Mouse (Mus musculus): ENCODE measurements around the gene Atp5g2.
A peak's percentile ranks its signal among the peaks of the same experiment; 100 is the strongest.

The Atp5g2 gene

DNA sequence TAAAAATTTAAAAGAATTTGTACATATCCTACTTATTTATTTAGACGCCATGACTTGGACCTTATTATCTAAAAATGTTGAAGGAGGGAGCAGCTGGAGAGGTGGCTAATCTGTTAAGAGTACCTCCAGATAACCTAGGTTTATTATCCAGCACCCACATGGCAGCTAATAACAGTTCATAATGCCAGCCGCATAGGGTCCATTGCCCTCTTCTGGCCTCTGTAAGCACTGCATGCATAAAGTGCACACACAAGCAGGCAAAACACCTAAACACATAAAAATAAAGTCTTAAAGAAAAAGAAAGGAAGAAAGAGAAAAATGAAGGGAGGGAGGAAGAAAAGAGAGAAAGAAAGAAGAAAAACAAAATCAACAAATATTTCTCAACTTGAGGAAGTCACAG, 4.2 kb upstream of the Atp5g2 start:
- no peak for TF ChIP-seq GATA4 (IDR thresholded peaks at IDR 0.05; ENCODE audit: insufficient replicate concordance, low read length)

DNA sequence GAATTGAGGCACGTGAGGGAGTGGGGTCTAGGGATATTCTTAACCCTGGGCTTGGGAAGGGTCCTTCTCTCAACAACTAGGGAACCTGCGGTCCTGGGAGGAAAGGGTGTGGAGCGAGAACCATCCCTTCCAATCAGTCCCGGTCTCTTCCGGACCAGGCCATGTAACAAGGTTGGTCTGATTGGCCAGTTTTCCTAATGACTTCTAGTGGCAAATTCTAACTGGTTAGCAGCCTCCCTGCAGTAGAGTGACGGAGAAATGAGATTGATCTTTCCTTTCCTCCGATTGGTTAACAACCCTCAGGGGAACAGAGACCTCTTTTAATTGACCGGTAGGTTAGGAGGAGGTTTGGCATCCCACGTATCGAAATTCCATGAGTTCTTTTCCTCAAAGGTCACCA, 1.4 kb upstream of the Atp5g2 start:
- TF ChIP-seq GATA4 (IDR thresholded peaks at IDR 0.05; ENCODE audit: insufficient replicate concordance, low read length) = peak; percentile 27; the same call in 1 of the 2 replicates

DNA sequence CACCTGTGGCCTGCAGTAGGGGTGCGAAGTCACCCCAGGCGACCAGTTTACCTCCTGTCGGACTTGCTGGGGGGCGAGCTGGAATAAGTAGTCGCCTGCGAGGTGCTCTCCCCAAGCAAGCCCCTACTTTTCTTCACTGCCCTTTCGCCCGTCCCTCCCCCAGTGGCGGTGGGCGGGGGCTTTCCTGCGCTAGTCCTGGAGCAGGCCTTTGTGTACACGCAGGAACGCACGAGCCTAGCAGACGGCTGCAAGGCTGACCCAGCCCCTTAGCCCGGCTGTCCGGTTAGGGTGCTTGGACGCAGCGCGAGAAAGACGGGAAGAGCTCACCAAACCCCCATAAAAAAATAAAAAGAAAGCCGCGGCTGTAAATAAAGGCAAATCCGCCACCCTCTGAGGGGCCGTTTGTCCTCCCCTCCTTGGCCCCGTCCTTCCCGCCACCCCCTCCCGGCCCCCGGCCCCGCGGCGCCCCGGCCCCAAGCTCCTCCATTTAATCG, 384 bp downstream of the Atp5g2 start:
- TF ChIP-seq GATA4 (IDR thresholded peaks at IDR 0.05; ENCODE audit: insufficient replicate concordance, low read length) = no peak

GRCm38 (mm10) chr15:102670767-102671575, 1.2 kb downstream of the Atp5g2 start:
- TF ChIP-seq GATA4 (IDR thresholded peaks at IDR 0.05; ENCODE audit: insufficient replicate concordance, low read length) = no peak

- no peak for TF ChIP-seq GATA4 (IDR thresholded peaks at IDR 0.05; ENCODE audit: insufficient replicate concordance, low read length)
Measured at GRCm38 (mm10) chr15:102670281-102670680, 1.9 kb downstream of the Atp5g2 start.

DNA sequence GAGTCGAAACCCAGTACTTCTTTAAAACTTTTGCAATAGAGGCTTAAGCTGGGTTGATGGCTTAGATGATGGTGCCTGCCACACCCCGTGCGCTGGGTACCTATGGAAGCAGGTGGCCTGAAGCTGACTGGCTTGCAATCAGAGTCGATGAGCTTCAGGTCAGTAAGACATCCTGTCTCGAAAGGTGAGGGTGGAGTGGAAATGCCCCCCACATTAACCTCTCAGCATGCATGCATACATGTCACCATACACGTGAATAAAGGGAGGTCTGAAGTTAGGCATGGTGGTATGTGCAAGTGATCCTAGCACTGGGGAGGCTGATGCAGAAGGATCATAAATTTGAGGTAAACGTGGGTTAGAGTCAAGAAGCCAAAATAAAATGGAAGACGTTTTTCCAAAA, 2.6 kb downstream of the Atp5g2 start:
- no peak for TF ChIP-seq GATA4 (IDR thresholded peaks at IDR 0.05; ENCODE audit: insufficient replicate concordance, low read length)

GRCm38 (mm10) chr15:102665494-102665893, 6.7 kb downstream of the Atp5g2 start:
- no peak for TF ChIP-seq GATA4 (IDR thresholded peaks at IDR 0.05; ENCODE audit: insufficient replicate concordance, low read length)

GRCm38 (mm10) chr15:102663825-102664224, 8.3 kb downstream of the Atp5g2 start:
- no peak for TF ChIP-seq GATA4 (IDR thresholded peaks at IDR 0.05; ENCODE audit: insufficient replicate concordance, low read length)

DNA sequence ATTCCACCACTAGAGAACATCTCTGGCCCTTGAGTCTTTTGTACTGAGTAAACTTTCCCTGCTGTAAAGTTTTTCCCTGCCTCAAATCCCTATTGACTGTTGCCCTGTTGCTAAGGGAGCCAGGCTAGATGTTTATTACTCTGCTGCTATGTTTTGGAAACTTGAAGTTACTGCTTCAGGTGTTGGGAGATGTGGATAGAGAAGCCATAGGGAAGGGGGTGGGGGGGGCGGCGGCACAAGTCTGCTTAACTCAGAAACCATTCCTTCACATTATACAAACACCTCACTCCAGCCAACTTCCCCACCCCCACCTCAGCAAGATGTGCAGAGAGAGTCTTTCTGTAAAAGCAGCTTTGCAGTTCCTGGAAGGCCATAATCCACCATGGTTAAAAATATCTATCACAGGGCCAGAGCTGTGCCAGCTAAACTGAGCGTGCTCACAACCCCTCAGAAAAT, 14.2 kb downstream of the Atp5g2 start:
- TF ChIP-seq GATA4 (IDR thresholded peaks at IDR 0.05; ENCODE audit: insufficient replicate concordance, low read length) = no peak

GRCm38 (mm10) chr15:102656658-102657057, 15.5 kb downstream of the Atp5g2 start:
- TF ChIP-seq GATA4 (IDR thresholded peaks at IDR 0.05; ENCODE audit: insufficient replicate concordance, low read length) = no peak

GRCm38 (mm10) chr15:102651107-102651506, 21.0 kb downstream of the Atp5g2 start:
- no peak for TF ChIP-seq GATA4 (IDR thresholded peaks at IDR 0.05; ENCODE audit: insufficient replicate concordance, low read length)

DNA sequence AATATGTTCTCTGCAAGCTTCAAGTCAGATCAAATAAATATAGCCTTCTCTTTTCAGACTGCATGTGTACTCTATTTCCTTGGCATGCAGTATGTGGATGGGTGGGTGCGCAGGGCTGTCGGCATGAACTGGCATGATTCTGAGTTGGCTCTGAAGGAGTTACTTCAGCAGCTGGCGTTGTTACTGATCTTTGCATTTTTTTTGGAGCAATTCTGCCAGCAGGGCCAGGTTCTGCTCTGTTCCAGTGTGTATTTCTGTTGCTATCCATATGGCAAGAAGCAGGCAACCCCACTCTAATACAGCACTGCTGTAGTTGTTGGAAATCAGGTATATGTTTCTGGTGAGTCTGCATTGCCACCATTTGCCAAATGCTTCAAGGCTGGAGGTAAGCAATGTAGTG, 36.3 kb downstream of the Atp5g2 start:
- TF ChIP-seq GATA4 (IDR thresholded peaks at IDR 0.05; ENCODE audit: insufficient replicate concordance, low read length) = no peak

DNA sequence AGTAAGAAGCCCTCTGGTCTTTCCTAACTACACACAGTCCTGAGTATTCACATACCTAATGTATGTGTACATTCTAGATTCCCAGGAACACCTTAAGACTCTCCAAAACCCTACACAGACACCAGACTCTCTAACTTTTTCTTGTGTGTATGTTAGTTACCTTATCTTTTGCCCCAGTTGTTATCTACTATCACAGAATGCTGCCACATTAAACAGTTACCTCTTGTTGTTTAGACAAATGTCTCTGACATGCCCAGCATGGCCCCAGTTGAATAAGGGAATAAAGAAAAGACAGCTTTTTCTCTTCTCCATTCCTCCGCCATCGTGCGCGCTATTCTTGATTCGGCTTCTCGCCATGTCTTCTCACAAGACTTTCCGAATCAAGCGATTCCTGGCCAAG, 37.5 kb downstream of the Atp5g2 start:
- TF ChIP-seq GATA4 (IDR thresholded peaks at IDR 0.05; ENCODE audit: insufficient replicate concordance, low read length) = no peak

GRCm38 (mm10) chr15:102625687-102626055, 46.5 kb downstream of the Atp5g2 start:
- no peak for TF ChIP-seq GATA4 (IDR thresholded peaks at IDR 0.05; ENCODE audit: insufficient replicate concordance, low read length)

- peak; percentile 22; the same call in 1 of the 2 replicates for TF ChIP-seq GATA4 (IDR thresholded peaks at IDR 0.05; ENCODE audit: insufficient replicate concordance, low read length)
Measured at GRCm38 (mm10) chr15:102624970-102625686, 47.0 kb downstream of the Atp5g2 start, which contains the start of the genes Gm28047 and Atf7. Gene Gm28047, minus strand, starts transcription at chr15:102625067. Gene Atf7, minus strand, starts transcription at chr15:102625464.
